Mouse (Mus musculus) forebrain, embryonic 13.5 days (tissue): ENCODE data around the gene Med19. TPM values are rescaled to one million over a fixed set of nuclear protein-coding genes. Genes with fewer than 3 reads are reported as not detected.

Experiments
- ATAC-seq: fragments of 200-750 bp; cut with Nextera tagmentation; 2 replicates; pipeline ENCODE4 v1.8.0; 2017
- H3K27ac ChIP-seq: fragments of 300-500 bp; sonication (generic); 2 replicates; pipeline ENCODE4 v1.5.1; 2015; ENCODE audit warnings: inconsistent platforms, mild to moderate bottlenecking, moderate library complexity
- H3K27me3 ChIP-seq: fragments of 300-500 bp; sonication (generic); 2 replicates; pipeline ENCODE4 v1.6.1; 2015; ENCODE audit warnings: mild to moderate bottlenecking, inconsistent platforms
- H3K36me3 ChIP-seq: fragments of 300-500 bp; sonication (generic); 2 replicates; pipeline ENCODE4 v1.6.1; 2015; ENCODE audit warnings: mild to moderate bottlenecking, inconsistent platforms; ENCODE audit not compliant: poor library complexity, severe bottlenecking
- H3K4me1 ChIP-seq: fragments of 300-500 bp; sonication (generic); 2 replicates; pipeline ENCODE4 v1.6.1; 2015; ENCODE audit warnings: inconsistent platforms
- H3K4me2 ChIP-seq: fragments of 300-500 bp; sonication (generic); 2 replicates; pipeline ENCODE4 v1.6.1; 2015; ENCODE audit warnings: inconsistent platforms, mild to moderate bottlenecking, moderate library complexity
- H3K4me3 ChIP-seq: fragments of 300-500 bp; sonication (generic); 2 replicates; pipeline ENCODE4 v1.5.1; 2015; ENCODE audit warnings: mild to moderate bottlenecking, inconsistent platforms
- H3K9ac ChIP-seq: fragments of 300-500 bp; sonication (generic); 2 replicates; pipeline ENCODE4 v1.6.1; 2015; ENCODE audit warnings: mild to moderate bottlenecking, inconsistent platforms
- H3K9me3 ChIP-seq: fragments of 300-500 bp; sonication (generic); replicated peaks from 2 replicates; pipeline ENCODE4 v1.6.1; 2016; ENCODE audit warnings: inconsistent platforms
- WGBS: fragments of 180-500 bp; shearing (Covaris S2); methylation state at CpG from one replicate; pipeline ENCODE4 v1.1.7; 2015; 5-methylcytosine and 5-hydroxymethylcytosine counted together
- polyA plus RNA-seq: library from polyadenylated mRNA; unstranded; fragments of >200 nt; fragmentation: Nextera tagmentation; extraction: Ambion mirVana; gene quantifications from 2 replicates; pipeline ENCODE4 v1.2.1, GENCODE M21; 2015

Med19 gene
- polyA plus RNA-seq, 1 experiment from 2014 or later: 54.6 TPM

GRCm38 (mm10) chr2:84711898-84712297 lies 33.7 kb downstream of the Med19 start:
- peaks cover 57% of the 10 kb centered on the region for H3K4me1 ChIP-seq

GRCm38 (mm10) chr2:84714422-84714810 lies 36.2 kb downstream of the Med19 start:
- Histone ChIP-seq H3K27me3 (no peaks in the 10 kb centered on the region), H3K4me3 (peak overlapping the region; percentile 96), H3K27ac (peak overlapping the region; percentile 96), H3K4me2 (peak overlapping the region; percentile 80), H3K4me1 (peaks cover 32% of the 10 kb centered on the region), H3K9me3 (no peaks in the 10 kb centered on the region), H3K36me3 (peaks cover 15% of the 10 kb centered on the region), H3K9ac (peak overlapping the region; percentile 97)
- WGBS: 0% methylated on average over 12 of the region's 26 CpGs
- no peak; the same call in 1 of the 2 replicates for ATAC-seq

More at GRCm38 (mm10) chr2:84711898-84712297, 33.7 kb downstream of the Med19 start:
- H3K36me3 ChIP-seq: peaks cover 37% of the 10 kb centered on the region
- no peak for ATAC-seq
- 85% methylated on average over 2 of the region's 2 CpGs for WGBS
- H3K9ac ChIP-seq: no peak overlapping the region
- no peak overlapping the region for H3K27ac ChIP-seq
- no peak overlapping the region for H3K4me3 ChIP-seq
- no peak overlapping the region for H3K4me2 ChIP-seq
- no peaks in the 10 kb centered on the region for H3K27me3 ChIP-seq
- H3K9me3 ChIP-seq: no peaks in the 10 kb centered on the region

- WGBS: under 1% methylated on average over 88 of the region's 107 CpGs
- H3K9me3 ChIP-seq: no peaks in the 10 kb centered on the region
- peak within 1 kb of the TSS; percentile 97 for H3K9ac ChIP-seq
- peaks cover 11% of the 10 kb centered on the region for H3K36me3 ChIP-seq
- H3K27me3 ChIP-seq: no peaks in the 10 kb centered on the region
- H3K4me1 ChIP-seq: peaks cover 29% of the 10 kb centered on the region
- peak within 1 kb of the TSS; percentile 96 for H3K27ac ChIP-seq
- ATAC-seq: peak; percentile 97
- peak within 1 kb of the TSS; percentile 96 for H3K4me3 ChIP-seq
- peak within 1 kb of the TSS; percentile 82 for H3K4me2 ChIP-seq
Observed at GRCm38 (mm10) chr2:84714811-84715561, 36.8 kb downstream of the Med19 start, which contains the start of gene Zdhhc5. Gene Zdhhc5 (minus strand): TSS chr2:84715180.

GRCm38 (mm10) chr2:84715562-84716361 lies 37.6 kb downstream of the Med19 start:
- Histone ChIP-seq H3K27me3 (no peaks in the 10 kb centered on the region), H3K4me1 (peaks cover 26% of the 10 kb centered on the region), H3K9ac (peak overlapping the region; percentile 97), H3K27ac (peak overlapping the region; percentile 96), H3K36me3 (peaks cover 3% of the 10 kb centered on the region), H3K9me3 (no peaks in the 10 kb centered on the region), H3K4me3 (peak overlapping the region; percentile 96), H3K4me2 (peak overlapping the region; percentile 82)
- ATAC-seq: peak; percentile 95
- under 1% methylated on average over 33 of the region's 33 CpGs for WGBS

- Histone ChIP-seq H3K27me3 (no peaks in the 10 kb centered on the region), H3K4me1 (peaks cover 26% of the 10 kb centered on the region), H3K27ac (peak overlapping the region; percentile 96; the same call in 1 of the 2 replicates), H3K4me3 (peak overlapping the region; percentile 96), H3K4me2 (peak overlapping the region; percentile 82), H3K9me3 (no peaks in the 10 kb centered on the region), H3K36me3 (peaks cover 5% of the 10 kb centered on the region; the same call in 1 of the 2 replicates), H3K9ac (peak overlapping the region; percentile 78)
- no peak for ATAC-seq
- 38% methylated on average over 9 of the region's 9 CpGs for WGBS
Observed at GRCm38 (mm10) chr2:84716423-84717355, 38.5 kb downstream of the Med19 start.

- no peaks in the 10 kb centered on the region for H3K9me3 ChIP-seq
- no peak for ATAC-seq
- H3K27ac ChIP-seq: no peak overlapping the region
- peaks cover 12% of the 10 kb centered on the region for H3K36me3 ChIP-seq
- H3K4me1 ChIP-seq: peaks cover 22% of the 10 kb centered on the region
- no peak overlapping the region for H3K4me2 ChIP-seq
- no peak overlapping the region for H3K4me3 ChIP-seq
- 95% methylated on average over 4 of the region's 4 CpGs for WGBS
- no peak overlapping the region for H3K9ac ChIP-seq
- H3K27me3 ChIP-seq: no peaks in the 10 kb centered on the region
Observed at GRCm38 (mm10) chr2:84717357-84717756, 39.2 kb downstream of the Med19 start.

- 97% methylated on average over 2 of the region's 2 CpGs for WGBS
- ATAC-seq: no peak
Observed at GRCm38 (mm10) chr2:84720718-84721117, 42.5 kb downstream of the Med19 start.

GRCm38 (mm10) chr2:84721182-84721581 lies 43.0 kb downstream of the Med19 start:
- no peak overlapping the region for H3K27ac ChIP-seq
- no peaks in the 10 kb centered on the region for H3K27me3 ChIP-seq
- peaks cover 42% of the 10 kb centered on the region for H3K36me3 ChIP-seq
- no peak overlapping the region for H3K4me3 ChIP-seq
- no peak overlapping the region for H3K4me2 ChIP-seq
- no peaks in the 10 kb centered on the region for H3K9me3 ChIP-seq
- no peak for ATAC-seq
- WGBS: 92% methylated on average over 3 of the region's 3 CpGs
- peaks cover 27% of the 10 kb centered on the region for H3K4me1 ChIP-seq
- H3K9ac ChIP-seq: no peak overlapping the region

More at GRCm38 (mm10) chr2:84720718-84721117, 42.5 kb downstream of the Med19 start:
- Histone ChIP-seq H3K27ac (no peak overlapping the region), H3K4me2 (no peak overlapping the region), H3K9me3 (no peaks in the 10 kb centered on the region), H3K27me3 (no peaks in the 10 kb centered on the region), H3K4me3 (no peak overlapping the region), H3K36me3 (peaks cover 41% of the 10 kb centered on the region), H3K4me1 (peaks cover 24% of the 10 kb centered on the region), H3K9ac (no peak overlapping the region)

- H3K4me1 ChIP-seq: peaks cover 29% of the 10 kb centered on the region
- no peak overlapping the region for H3K27ac ChIP-seq
- no peak overlapping the region for H3K4me3 ChIP-seq
- WGBS: 96% methylated on average over 14 of the region's 14 CpGs
- ATAC-seq: no peak
- H3K9me3 ChIP-seq: no peaks in the 10 kb centered on the region
- no peaks in the 10 kb centered on the region for H3K27me3 ChIP-seq
- H3K4me2 ChIP-seq: no peak overlapping the region
- no peak overlapping the region for H3K9ac ChIP-seq
- peaks cover 42% of the 10 kb centered on the region for H3K36me3 ChIP-seq
Observed at GRCm38 (mm10) chr2:84723856-84724255, 45.7 kb downstream of the Med19 start.

- H3K4me3 ChIP-seq: peak overlapping the region; percentile 56
- H3K9ac ChIP-seq: no peak overlapping the region
- WGBS: 92% methylated on average over 10 of the region's 10 CpGs
Observed at GRCm38 (mm10) chr2:84725770-84726169, 47.6 kb downstream of the Med19 start.

GRCm38 (mm10) chr2:84726716-84727115 lies 48.5 kb downstream of the Med19 start:
- peaks cover 29% of the 10 kb centered on the region for H3K4me1 ChIP-seq
- H3K4me2 ChIP-seq: peak overlapping the region; percentile 84
- peaks cover 37% of the 10 kb centered on the region for H3K36me3 ChIP-seq
- WGBS: 4% methylated on average over 9 of the region's 9 CpGs
- peak; percentile 4 for ATAC-seq
- H3K9me3 ChIP-seq: no peaks in the 10 kb centered on the region
- peak overlapping the region; percentile 65 for H3K9ac ChIP-seq
- peak overlapping the region; percentile 56 for H3K4me3 ChIP-seq
- H3K27me3 ChIP-seq: no peaks in the 10 kb centered on the region
- H3K27ac ChIP-seq: 0 out of 2 replicates have a peak overlapping the region, but pooled peaks have one; percentile 60

More at GRCm38 (mm10) chr2:84725770-84726169, 47.6 kb downstream of the Med19 start:
- no peaks in the 10 kb centered on the region for H3K9me3 ChIP-seq
- peak overlapping the region; percentile 84 for H3K4me2 ChIP-seq
- no peak for ATAC-seq
- H3K4me1 ChIP-seq: peaks cover 29% of the 10 kb centered on the region
- no peak overlapping the region for H3K27ac ChIP-seq
- H3K36me3 ChIP-seq: peaks cover 42% of the 10 kb centered on the region
- H3K27me3 ChIP-seq: no peaks in the 10 kb centered on the region
